Mouse (Mus musculus): ENCODE measurements around the gene Fgl2.

DNA sequence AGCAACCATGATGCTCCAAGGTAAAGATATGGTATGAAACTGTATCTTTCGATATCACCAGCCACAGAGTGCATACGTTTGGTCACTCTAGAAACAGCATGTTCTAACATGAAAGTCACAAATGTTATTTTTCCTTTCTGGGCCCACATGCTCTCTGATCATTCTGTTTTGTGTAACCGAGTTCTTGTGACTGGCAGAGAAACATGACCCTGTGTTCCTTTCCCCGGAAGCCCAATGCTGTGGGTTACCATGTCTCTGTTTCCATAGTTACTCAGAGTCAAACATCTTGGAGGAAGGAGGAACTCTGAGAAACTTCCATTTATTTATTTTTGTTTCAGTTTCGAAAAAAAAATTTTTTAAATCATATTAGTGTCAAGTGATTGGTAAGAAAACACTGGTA lies 39.6 kb downstream of the Fgl2 start:
- TF ChIP-seq CHD2 (IDR thresholded peaks at IDR 0.05; ENCODE audit: low read depth, low read length) = no peak
- TF ChIP-seq MAFK (IDR thresholded peaks at IDR 0.05; ENCODE audit: insufficient read depth, low read depth, low read length) = no peak

All from ES-E14 (cell line).